Mouse (Mus musculus) gastrocnemius, postnatal 10 days (tissue): ENCODE results near the gene Itpkb. TPM values are rescaled to one million over a fixed set of nuclear protein-coding genes. Genes with fewer than 3 reads are reported as not detected.

ENCODE experiments used
- DNase-seq: peaks from one replicate; pipeline ENCODE4 v3.0.0; 2021; ENCODE audit warnings: mixed read lengths
- long read RNA-seq, 2 experiments: library from polyadenylated mRNA; stranded (forward); transcript quantifications; one replicate each; pipeline ENCODE4 v2.0.0; 2021
- total RNA-seq, 2 experiments: library from RNA; stranded (reverse); gene quantifications; 2 replicates each; pipeline ENCODE4 v1.2.3; 2021

Itpkb gene
- 10 to 100 TPM; 30.1 to 38.7 TPM for total RNA-seq
- long read RNA-seq, experiment 1, full-length matches to known transcripts, result 1 of 11 reads
- long read RNA-seq, experiment 1, partial matches to known transcripts, result 7 of 11 reads
- long read RNA-seq, experiment 1, other reads (novel, unspliced or antisense), result 3 of 11 reads
- long read RNA-seq, experiment 2, partial matches to known transcripts, result 4 of 6 reads
- long read RNA-seq, experiment 2, other reads (novel, unspliced or antisense), result 2 of 6 reads

DNA sequence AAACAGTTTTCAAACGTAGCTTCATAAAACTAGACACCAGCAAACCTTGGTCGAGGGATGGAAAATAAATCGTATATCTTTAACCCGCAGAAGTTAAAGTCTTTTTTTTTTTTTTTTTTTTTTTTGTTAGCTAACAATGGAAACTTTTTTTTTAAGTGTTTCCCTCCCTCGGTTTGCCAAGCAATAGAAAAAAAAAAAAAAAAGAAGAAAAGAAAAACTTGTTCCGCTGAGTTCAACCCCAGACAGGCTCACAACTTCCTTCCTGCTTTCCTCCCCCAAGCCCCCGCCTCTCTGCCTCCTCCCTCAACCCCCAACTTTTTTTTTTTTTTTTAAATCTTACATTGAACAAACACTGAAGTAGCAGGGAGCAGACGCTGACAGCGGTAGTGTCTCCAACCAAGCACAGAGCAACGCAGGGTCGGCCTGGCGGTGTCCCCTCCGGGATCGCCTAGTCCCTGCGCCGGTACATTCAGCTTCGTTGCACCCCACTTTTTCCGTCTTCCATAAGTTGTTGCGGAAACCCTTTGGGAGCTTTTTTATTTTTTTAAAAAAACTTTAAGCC lies at the start of gene Itpkb:
TSS of gene Itpkb (plus strand) at position 341 of the 562 bp plus-strand sequence.
- peak; percentile 65 for DNase-seq

DNA sequence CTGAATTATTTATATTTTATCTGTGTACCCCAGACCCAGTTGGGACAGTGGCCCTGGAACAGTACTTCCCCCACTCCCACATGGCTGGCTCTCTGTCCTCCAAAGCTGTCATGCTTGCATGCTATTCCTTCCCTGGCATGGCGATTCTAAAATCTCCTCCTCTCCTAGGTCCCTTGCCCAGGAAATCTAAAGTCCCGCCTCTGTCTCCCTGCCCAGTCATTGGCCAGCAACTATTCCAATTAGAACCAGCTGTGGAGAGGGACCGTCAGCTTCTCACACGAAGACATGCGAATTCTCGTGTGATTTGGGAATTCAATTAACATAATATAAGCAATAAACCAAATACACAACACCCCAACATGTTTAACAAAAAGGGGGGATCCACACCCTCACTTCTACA lies 47.7 kb upstream of the Itpkb start:
- no peak for DNase-seq

DNA sequence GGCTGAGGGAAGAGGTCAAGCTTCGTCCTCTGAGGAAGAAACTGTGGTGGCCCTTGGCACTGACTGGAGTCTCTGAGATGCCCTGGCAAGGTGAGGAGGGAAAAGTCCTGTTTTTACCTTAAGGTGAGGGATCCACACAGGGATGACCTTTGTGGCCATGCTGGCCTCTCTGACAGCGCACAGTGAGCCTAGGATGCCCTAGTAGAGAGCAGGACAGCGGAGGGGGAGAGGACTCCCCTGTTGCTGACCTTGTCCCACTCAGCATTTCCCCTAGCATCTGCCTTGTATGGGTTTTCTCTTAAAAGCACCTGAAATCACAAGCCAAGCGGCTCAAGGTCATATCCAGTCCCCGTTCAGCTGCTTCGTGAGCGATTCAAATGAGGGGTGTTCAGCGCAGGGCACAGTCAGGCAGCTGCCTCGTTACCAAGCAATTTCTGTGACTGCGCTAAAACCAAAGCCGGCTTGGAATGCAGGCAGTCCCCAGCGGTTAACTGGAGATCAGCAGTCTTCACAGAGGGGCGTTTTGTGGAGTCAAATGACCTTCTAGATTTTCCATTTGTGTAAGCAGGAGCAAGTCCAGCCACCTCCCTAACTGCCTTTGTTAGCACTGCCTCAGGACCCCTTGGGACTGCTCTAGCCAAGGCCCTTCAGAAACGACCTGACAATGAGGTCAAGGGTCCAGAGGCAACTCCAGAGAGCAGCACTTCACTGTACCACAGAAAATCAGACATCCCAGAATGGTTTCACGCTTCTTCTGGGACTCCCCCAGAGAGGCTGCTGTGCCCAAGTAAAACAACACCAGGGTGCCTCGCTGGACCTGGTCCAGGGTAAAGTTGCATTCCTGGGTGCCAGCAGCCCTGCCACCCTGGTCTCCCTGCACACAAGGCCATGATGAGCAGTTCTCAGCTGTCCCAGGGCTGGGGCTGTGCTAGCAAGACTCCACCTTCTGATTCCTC lies 46.2 kb upstream of the Itpkb start:
- DNase-seq, result peak; percentile 21

DNA sequence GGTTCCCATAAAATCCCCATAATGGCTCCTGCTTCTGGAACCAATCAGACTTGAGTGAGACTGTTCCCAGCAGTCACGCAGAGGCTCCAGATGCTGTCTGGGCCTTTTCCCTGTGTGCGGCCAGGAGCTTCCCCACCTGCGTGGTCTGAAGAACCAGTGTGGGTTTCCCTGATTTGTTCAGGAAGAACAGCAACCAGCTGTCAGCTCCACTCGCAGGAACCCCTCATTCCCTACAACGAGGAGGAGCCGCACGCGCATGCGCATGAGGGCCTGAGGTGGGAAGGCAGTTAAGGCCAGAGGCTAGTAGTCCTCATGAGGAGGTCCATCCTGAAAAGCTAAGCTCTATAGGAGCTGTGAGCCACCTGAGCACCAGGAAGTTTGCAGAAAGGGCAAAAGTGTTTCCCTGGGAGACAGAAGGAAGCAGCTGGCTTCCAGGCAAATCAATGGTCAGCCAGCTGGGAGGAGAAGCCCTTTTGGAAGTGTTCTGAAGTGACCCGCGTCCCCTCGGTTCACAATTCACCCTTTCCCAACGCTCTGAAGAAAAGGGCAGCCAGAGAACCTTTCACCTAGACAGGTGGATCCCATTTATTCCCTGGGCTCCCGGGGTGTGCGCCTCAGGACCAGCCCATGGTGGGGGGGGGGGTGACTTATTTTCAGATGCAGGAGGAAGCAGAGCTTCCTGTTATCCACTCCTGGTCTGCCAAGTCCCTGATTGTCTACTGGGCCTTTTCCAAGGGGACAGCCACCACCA lies 44.0 kb upstream of the Itpkb start:
- DNase-seq, result peak; percentile 68

DNA sequence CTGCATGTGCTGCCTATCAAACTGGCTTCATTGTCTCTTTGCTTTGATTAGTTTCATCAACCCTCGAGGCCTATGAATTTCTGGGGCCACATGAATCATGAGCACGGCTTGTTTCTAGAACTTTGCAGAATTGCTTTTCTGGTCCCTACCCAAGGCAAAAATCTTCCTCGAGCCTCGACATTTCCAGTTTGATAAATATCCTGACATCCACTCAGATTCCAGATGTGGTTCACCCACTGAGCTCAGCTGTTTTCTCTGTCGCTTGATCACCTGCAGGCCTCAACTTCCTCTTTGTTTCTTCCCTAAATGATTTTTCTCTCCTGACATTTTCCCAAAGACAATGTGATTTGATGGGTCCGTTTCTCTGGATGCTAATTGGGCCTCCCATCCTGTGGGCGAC lies 42.1 kb upstream of the Itpkb start:
- DNase-seq, result no peak

DNA sequence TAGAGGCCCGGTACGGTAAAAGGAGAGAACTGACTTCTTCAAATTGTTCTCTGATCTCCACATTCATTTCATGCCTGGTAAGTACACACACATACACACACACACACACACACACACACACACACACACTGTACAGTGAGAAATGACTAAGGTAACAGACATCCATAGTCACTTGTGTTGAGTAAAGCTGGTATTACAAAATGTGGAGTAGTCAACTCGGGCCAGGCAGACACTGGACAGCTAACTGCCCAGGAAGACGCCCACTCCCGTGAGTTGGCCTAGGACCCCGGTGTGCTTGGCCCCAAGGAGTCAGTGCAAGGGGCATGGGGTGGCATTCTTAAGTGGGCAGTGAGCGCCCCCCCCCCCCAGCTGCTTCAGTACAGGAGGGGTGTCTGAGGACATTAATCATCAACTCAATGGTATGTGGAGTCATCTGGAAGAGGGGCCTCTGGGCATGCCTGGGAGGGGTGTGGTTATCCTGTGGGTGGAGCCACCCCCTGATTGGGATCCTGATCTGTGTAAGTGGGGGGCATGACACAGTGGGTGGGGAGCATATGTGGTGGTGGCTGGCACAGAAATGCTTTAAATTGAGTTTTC lies 41.3 kb upstream of the Itpkb start:
- no peak for DNase-seq

DNA sequence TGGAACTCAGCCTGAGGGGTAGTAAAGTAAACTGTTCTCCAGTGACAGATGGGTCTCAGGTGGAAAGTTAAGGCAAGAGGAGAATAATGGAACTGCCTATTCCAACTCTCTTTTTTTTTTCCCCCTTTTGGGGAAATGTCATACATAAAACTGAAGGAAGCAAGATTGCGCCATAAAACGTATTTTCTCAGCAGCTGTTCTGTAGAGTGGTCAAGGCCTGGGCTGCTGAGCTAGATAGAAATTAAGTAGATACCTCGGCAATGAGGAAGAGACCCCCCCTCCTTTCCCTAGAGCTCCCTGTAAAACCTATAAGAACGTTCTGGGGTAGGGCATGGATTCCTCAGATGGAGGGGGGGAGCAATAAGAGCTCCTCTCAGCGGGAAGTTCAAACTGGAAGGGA lies 40.5 kb upstream of the Itpkb start:
- DNase-seq, result no peak

DNA sequence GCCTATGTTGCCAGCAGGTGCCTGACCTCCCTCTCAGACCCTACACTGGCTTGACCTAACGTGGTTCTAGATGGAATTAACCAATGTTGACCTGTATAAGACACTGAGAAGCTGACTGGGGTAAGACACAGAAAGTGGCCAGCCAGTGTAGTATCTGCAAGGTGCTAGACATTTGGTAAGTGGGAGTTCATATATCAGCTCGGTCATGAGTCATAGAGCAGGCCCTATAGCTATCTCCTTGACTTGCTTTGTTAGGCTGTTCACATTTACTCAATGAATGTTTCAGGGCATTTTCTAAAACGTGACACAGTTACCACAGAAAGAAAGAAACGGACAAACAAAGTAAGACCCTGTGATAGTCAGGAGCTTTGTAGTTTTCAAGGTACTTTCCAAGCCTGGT lies 39.9 kb upstream of the Itpkb start:
- no peak for DNase-seq

DNA sequence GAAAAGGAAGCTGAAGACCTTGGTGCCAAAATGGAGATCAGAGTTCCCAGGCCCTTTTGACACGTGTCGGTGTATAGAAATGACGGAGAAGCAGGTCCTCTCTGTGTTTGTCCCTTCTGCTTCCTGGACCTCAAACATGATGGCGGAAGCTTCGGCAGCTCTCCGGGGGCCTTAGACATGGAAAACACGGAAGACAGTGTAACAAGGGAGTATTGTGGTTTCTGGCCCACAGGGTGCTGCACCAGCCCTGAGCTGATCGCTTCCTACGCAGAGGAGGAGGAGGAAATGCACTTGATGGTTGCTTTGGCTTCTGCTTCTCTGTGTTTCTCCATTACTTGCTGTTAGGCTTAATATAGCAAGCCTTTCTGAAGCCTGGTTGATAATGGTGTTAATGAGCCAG lies 34.2 kb upstream of the Itpkb start:
- no peak for DNase-seq

DNA sequence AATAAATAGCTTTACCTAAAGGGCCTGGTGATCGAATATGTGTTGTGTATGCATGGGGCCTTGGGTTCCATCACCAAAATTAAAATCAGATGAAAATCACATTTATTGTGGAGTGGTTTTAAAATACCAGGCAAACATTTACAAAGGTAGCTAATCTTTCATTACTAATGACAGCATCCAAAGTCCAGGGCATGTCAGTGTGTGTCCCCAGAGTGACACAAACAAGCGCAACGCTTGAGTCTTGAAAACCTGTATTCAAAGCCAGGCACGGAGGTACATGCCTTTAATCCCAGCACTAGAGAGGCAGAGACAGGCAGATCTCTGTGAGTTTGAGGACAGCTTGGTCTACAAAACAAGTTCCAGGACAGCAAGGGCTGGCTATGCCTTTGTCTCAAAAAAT lies 30.6 kb upstream of the Itpkb start:
- no peak for DNase-seq

DNA sequence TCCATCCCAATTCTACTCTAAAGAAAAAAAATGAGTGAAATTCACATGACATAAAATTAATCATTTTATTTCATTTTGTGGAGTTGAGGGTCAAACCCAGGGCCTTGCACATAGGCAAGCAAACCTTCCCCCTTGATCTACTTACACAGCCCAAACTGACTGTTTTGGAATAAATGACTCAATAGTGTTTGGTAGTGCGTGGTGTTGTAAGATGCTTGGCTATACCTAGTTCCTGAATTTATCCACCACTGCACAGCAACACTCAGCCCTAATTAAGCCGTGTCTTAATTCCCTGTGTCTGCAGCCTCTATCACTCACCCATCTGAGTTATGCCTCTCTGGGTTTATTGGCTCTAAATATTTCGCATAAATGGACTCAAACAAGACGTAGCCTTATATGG lies 30.0 kb upstream of the Itpkb start:
- DNase-seq, result no peak

DNA sequence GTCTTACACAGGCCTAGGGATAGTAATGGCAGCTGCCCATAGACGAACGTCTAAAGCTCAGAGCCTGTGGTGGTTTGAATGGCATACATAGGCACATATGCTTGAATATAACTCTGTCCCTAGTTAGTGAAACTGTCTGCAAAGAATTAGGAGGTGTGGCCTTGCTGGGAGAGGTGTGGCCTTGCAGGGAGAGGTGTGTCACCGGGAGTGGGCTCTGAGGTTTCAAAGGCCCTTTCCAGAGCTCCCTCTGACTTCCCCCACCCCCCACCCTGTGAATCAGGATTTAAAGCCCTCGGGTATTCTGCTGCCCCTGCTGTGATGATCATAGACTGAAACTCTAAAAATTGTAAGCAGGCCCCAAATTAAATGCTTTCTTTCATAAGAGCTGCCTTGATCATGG lies 29.3 kb upstream of the Itpkb start:
- DNase-seq, result no peak

DNA sequence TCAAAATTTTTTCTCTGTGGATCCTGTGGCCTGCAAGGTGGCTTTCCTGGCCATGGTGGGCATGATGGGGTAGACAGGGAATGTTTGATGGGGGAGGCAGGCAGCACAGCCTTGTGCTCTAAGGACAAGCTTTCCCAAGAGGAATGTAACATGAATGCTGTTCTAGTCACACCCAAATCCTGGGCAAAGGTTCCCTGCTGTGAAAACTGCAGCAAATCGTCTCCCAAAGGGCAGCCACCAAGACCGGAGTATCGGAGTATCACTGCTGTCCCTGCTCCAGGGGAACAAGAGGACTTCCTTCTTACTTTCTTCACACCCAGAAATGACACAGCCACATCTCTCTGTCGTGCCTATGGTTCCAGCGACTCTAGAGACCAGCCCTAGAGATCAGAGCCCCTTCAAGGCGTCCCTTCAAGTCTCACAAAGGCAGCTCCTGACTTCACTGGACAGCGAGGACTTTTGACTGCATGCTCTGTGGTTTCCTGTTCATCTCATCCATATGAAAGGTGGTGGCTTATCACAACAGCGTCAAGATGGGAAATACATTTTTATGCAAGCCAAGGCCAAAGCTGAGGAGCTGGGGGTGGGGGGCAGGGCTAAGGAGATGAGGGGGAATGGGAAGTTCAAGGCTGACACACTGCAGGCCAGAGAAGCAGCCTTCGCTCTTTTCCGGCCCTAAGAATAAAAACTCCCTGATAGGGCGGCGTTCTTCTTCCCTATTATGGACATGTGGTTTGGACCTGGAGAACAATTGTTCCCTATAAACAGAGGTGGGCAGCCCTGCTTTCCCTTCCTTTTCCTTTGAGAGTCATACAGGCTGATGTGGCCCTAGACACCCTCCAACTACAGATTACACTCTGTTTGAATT lies 27.8 kb upstream of the Itpkb start:
- no peak for DNase-seq

DNA sequence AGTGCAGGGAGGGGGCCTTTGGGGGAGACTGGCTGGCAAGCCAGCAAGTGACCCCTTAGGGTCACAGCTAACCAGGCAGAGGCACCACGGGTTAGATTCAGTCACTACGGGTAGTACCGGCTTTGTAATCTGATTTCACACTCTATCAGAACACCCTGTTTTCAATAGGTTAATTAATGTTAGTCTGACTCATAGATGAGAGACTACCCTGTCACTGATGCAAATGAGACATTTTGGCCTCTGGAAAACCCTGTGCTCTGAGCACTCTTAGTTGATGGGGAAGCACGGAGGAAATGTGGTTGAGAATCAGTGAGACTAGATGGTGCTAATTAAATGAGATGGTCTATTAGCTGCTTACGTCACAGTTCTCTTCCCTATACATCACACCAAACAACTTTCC lies 26.7 kb upstream of the Itpkb start:
- DNase-seq, result no peak

DNA sequence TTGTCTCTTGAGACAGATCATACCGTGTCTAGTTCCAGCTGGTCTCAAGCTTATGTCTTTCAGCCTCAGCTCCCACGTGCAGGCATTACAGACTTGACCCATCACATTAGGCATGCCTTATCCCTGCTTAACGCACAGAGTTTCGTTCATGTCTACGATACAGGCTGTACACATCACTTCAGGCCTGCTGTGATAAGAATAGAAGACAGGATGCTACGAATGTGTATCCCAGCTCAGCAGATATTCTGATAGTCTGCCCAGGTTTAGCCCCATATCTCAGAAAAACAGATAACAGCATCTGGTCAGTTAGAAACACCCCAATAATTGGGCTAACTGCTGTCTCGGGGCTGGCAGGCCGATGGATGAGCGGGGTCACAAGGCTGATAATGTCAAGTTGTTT lies 23.4 kb upstream of the Itpkb start:
- no peak for DNase-seq

DNA sequence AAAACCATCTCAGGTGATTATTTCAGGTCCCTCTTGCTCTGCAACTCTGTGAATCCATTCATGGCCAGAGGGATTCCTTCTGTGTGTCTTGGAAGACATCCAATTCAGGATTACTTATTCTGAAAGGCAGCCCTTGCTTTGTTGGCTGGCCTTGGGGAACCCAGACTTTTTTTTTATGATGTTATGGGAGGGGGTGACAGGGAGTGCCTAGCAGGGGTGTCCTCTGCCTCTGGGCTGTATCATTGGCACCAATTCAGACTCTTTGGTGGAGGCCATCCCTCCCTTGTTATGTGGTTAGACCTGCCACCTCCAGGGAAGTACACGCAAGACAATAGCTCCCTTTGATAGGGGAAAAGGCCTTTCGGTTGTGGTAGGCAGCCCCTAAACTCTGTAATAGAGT lies 22.6 kb upstream of the Itpkb start:
- no peak for DNase-seq

DNA sequence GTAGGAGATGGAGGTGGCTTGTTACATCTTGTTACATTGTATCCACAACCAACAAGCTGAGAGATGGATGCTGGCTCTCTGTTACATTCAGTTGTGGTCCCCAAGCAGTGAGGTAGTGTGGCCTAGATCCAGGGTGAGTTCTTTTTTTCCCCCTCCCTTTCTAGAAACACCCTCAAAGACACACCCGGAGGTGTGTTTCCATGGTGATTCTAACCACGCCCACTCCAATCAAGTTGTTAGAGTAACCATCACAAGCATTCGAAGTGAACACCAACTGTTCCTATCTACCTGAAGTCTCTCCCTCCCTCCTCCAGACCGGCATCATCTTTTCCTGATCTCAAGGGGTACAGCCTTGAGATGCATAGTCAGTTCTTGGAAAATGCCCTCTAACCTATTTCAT lies 21.4 kb upstream of the Itpkb start:
- no peak for DNase-seq

DNA sequence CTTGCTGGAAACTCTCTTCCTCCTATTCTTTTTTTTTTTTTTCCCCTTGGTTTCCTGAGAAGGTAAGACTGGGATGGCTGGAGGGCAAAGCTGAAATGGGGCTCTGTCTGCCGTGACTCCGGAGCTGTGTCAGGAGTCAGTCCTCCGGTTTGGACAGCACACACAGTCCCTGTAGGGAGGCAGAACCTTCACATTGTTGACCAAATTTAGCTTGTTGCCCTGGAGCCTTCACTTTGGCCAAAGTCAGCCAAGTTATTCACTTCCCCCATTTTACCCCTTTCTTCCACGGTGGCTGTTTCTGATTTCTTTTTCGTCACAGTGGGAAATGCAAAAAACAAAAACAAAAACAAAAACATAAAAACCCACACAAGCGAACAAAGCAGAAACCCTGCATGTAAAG lies 18.0 kb upstream of the Itpkb start:
- DNase-seq, result no peak

DNA sequence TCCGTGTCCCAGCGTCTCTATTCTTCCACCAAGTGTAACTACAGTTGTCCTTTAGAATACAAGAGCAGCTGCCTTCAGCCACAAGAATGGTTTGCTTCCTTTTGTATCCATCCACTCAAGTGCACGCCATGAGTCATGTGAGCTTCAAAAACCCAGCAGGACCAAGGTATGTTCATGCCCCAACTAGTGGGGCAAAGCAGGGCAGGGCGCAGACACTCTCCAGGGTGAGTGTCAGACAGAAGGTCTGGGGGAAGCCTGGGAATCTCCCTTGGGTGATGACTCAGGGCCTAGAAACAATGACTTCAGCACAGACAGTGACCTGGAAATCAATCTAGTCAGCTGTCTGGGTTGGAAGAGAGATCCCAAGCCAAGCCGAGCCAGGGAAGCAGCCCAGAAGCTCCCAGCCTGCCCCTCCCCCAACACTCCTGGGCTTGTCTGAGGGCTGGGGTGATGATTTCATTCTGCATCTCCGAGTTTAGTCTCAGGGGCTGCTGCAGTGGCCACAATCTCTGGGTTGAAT lies 17.4 kb upstream of the Itpkb start:
- peak; percentile 80 for DNase-seq

DNA sequence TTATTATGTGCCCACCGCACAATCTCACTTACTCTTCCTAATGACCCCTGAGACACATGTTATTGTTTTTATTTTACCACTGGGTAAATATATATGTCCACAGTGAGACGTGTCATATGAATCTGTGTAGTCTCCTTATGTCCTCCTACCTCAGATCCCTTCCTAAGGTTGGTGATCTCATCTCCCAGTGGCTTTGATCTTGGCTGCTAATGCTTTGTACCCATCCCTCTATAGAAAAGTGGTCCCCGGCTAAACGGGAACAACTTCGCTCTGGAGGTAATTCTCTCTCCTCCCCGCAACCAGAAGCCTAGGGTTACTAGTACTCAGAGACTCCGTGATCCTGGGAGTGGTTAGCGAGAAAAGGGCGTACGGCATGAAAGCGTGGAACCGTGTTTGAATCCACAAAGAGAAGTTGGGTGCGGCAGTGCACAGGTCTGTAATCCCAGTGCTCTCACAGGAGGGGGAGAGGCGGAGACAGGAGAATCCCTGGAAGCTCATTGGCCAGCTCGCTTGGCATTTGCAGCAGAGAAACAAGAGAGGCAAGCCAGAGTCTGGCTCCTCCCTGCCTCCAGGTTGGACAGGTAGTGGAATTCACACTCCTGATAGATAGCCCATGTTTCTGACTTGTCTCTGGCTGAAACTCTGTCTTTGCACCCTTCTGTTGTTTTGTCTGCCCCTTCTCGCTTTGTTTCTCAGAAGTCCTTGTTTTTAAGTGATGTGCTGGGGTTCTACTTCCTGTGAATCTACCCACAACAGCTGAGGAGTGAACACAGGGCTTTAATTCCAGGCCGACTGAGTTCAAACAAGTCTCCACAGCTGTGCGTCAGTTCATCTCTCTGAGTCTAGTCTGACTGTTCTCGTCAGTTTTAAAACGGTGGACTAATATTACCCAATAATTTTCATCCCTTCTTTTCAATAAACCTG lies 16.5 kb upstream of the Itpkb start:
- DNase-seq, result peak; percentile 21
